Mouse (Mus musculus): ENCODE results near the gene Retreg1. TPM values are rescaled to one million over a fixed set of nuclear protein-coding genes. Genes with fewer than 3 reads are reported as not detected.
A peak's percentile ranks its signal among the peaks of the same experiment; 100 is the strongest.

The Retreg1 gene
- total and polyA plus RNA-seq, 3 experiments, result 17.5 to 28.7 (median 19.0) TPM

- no peak for TF ChIP-seq SMC3 (IDR thresholded peaks at IDR 0.05; ENCODE audit: low read depth, low read length)
Observed at GRCm38 (mm10) chr15:25984067-25984733, 141.2 kb downstream of the Retreg1 start, which contains the start of gene Zfp622 (continued).

DNA sequence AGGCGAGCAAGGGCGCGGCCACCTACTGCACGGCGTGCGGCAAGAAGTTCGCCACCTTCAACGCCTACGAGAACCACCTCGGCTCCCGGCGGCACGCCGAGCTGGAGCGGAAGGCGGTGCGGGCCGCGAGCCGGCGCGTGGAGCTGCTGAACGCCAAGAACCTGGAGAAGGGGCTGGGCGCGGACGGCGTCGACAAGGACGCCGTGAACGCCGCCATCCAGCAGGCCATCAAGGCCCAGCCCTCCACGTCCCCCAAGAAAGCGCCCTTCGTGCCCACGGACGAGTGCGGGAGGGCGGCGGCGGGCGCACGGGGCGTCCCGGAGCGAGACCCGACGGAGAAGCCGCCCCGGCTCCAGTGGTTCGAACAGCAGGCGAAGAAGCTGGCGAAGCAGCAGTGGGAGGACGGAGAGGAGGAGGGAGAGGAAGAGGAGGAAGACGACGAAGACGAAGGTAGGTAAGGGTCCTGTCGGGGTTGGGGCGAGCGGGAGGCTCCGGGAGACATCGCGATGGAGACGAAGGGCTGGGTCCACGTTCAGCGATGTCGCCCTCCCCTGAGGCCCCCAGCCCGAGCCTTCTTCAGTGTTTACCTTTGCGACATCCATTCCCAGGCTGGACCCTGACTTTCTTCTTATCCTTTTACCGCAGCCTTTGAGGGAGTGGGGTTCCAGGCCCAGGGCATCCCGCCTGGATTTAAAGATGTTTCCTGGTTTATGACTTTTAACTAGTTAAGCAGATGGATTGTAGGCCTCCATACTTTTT lies 141.9 kb downstream of the Retreg1 start:
- Histone ChIP-seq H3K79me2 (replicated peaks; ENCODE audit: control insufficient read depth, extremely low read depth, insufficient read depth, poor library complexity, severe bottlenecking) (peaks cover 49% of the 10 kb centered on the region), H3K36me3 (replicated peaks in 1 of 2; ENCODE audit: control insufficient read depth in 1 of 2, insufficient read depth in 1 of 2, low read length in 1 of 2) (peaks cover 17 to 38% of the 10 kb centered on the region in 2 experiments), H3K4me2 (ENCODE audit: insufficient read depth, low read depth, poor library complexity, severe bottlenecking) (peak overlapping the region; percentile 31; the same call in 1 of the 2 replicates), H3K4me1 (ENCODE audit: control insufficient read depth in 1 of 2, insufficient read depth in 2 of 2) (peaks cover 6 to 48% of the 10 kb centered on the region in 2 experiments; a peak in 3 of 4 replicates), H3K27me3 (replicated peaks) (no peaks in the 10 kb centered on the region), H3K9ac (ENCODE audit: insufficient read depth, low read depth) (peak overlapping the region; percentile 88), H3K4me3 (replicated peaks in 1 of 3; ENCODE audit: low read depth in 2 of 3, low read length in 2 of 3, poor library complexity in 1 of 3) (peak overlapping the region; percentile 67 to 100 (median 97)), H3K9me3 (replicated peaks; ENCODE audit: low read length) (no peaks in the 10 kb centered on the region), H3K27ac (ENCODE audit: insufficient read depth, low read depth) (peak overlapping the region; percentile 69)
- no peak for DNase-seq (ENCODE audit: extremely low read depth)
- TF ChIP-seq CHD1 (IDR thresholded peaks at IDR 0.05; ENCODE audit: low read depth, low read length) (no peak), IRF4 (IDR thresholded peaks at IDR 0.05; ENCODE audit: low read depth, low read length) (no peak), GABPA (IDR thresholded peaks at IDR 0.05; ENCODE audit: insufficient replicate concordance, low read depth, low read length) (no peak), JUND (conservative IDR thresholded peaks at IDR 0.05; ENCODE audit: low read depth, low read length) (no peak), E2F4 (IDR thresholded peaks at IDR 0.05; ENCODE audit: insufficient replicate concordance, low read depth, low read length) (no peak), USF2 (conservative IDR thresholded peaks at IDR 0.05; ENCODE audit: low read depth, low read length) (no peak)
- dilution Hi-C loops (cut with MboI; ENCODE audit: extremely low pct_ligation_motif_present, extremely low pct_unique_long_range_greater_than_20kb, low sequenced_read_pairs) (no loop called here), in situ Hi-C loops (cut with MboI; ENCODE audit: low pct_ligation_motif_present, low pct_unique_long_range_greater_than_20kb, low sequenced_read_pairs) (no loop called here)

DNA sequence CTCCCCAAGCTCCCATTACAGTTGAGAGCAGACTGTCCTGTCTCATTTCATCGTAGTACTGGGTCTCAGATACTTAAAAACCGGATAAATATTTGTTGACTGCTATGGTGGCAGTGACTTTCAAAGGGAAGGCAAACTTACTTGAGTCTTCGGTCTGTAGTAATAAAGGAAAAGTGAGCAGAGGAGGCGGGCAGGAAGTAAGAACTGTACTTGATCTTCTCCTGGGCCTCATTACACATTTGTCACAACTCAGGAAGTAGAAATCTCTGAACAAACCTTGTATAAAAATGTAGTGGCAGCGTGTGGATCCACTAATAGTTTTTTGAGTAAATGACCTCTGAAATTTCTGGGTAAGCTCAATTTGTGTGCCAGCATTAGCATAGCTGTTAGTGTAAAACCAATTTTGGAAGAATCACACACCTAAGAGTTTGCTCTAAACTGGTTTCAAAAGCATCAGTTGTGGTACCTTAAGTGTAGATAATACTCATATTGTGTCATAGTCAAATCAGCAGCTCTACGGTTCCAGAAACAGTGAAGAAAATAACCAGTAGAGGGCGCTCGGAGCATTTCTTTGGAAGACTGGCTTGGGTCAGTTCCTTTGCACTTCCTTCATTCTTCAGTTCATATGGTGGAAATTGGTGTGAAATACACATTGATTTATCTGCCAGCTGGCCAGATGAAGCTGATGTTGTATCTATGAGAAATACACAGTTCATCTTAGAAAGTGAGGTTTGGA lies 150.2 kb downstream of the Retreg1 start:
- DNase-seq (ENCODE audit: extremely low read depth), result peak; percentile 87
- Histone ChIP-seq H3K4me3 (replicated peaks in 1 of 3; ENCODE audit: low read depth in 2 of 3, low read length in 2 of 3, poor library complexity in 1 of 3) (no peak overlapping the region), H3K9ac (ENCODE audit: insufficient read depth, low read depth) (no peak overlapping the region), H3K79me2 (replicated peaks; ENCODE audit: control insufficient read depth, extremely low read depth, insufficient read depth, poor library complexity, severe bottlenecking) (peaks cover 36% of the 10 kb centered on the region), H3K36me3 (replicated peaks in 1 of 2; ENCODE audit: control insufficient read depth in 1 of 2, insufficient read depth in 1 of 2, low read length in 1 of 2) (peaks cover 62 to 97% of the 10 kb centered on the region in 2 experiments), H3K4me2 (ENCODE audit: insufficient read depth, low read depth, poor library complexity, severe bottlenecking) (no peak overlapping the region), H3K27me3 (replicated peaks) (no peaks in the 10 kb centered on the region), H3K27ac (ENCODE audit: insufficient read depth, low read depth) (no peak overlapping the region), H3K4me1 (ENCODE audit: control insufficient read depth in 1 of 2, insufficient read depth in 2 of 2) (peaks cover 3 to 35% of the 10 kb centered on the region in 2 experiments), H3K9me3 (replicated peaks; ENCODE audit: low read length) (no peaks in the 10 kb centered on the region)
- TF ChIP-seq ZMIZ1 (IDR thresholded peaks at IDR 0.05; ENCODE audit: low read depth, low read length) (no peak), ELF1 (IDR thresholded peaks at IDR 0.05; ENCODE audit: low read depth, low read length) (no peak), CTCF (conservative IDR thresholded peaks at IDR 0.05 in 1 of 2, IDR thresholded peaks at IDR 0.05 in 1 of 2; ENCODE audit: low read depth in 2 of 2, low read length in 2 of 2) (peak; percentile 70 to 83), RCOR1 (conservative IDR thresholded peaks at IDR 0.05; ENCODE audit: low read depth, low read length) (no peak), ZKSCAN1 (IDR thresholded peaks at IDR 0.05; ENCODE audit: borderline replicate concordance, low read depth, low read length) (no peak), KAT2A (IDR thresholded peaks at IDR 0.05; ENCODE audit: insufficient replicate concordance, low read length) (no peak), GABPA (IDR thresholded peaks at IDR 0.05; ENCODE audit: insufficient replicate concordance, low read depth, low read length) (no peak), SIN3A (IDR thresholded peaks at IDR 0.05; ENCODE audit: low read length) (no peak), SMC3 (IDR thresholded peaks at IDR 0.05; ENCODE audit: low read depth, low read length) (peak; percentile 66), CHD1 (IDR thresholded peaks at IDR 0.05; ENCODE audit: low read depth, low read length) (no peak), RAD21 (IDR thresholded peaks at IDR 0.05; ENCODE audit: low read depth, low read length) (peak; percentile 82)
- dilution Hi-C loops (cut with MboI; ENCODE audit: extremely low pct_ligation_motif_present, extremely low pct_unique_long_range_greater_than_20kb, low sequenced_read_pairs), result no loop called here
- in situ Hi-C loops (cut with MboI; ENCODE audit: low pct_ligation_motif_present, low pct_unique_long_range_greater_than_20kb, low sequenced_read_pairs), result no loop called here
